Mouse (Mus musculus) cerebellum, adult 11-12 months (tissue): ENCODE results near the gene Gm20388.

ENCODE experiments used
- DNase-seq: peaks from one replicate; pipeline ENCODE4 v3.0.0; 2022

Gm20388 gene

GRCm38 (mm10) chr8:120950674-120951218 is 1040.1 kb downstream of the Gm20388 start:
- no peak for DNase-seq

GRCm38 (mm10) chr8:120959470-120959891 is 1048.8 kb downstream of the Gm20388 start:
- DNase-seq = no peak

- no peak for DNase-seq
Observed at GRCm38 (mm10) chr8:120962606-120963380, 1052.2 kb downstream of the Gm20388 start.

GRCm38 (mm10) chr8:120966557-120966956 is 1055.9 kb downstream of the Gm20388 start:
- DNase-seq = no peak

GRCm38 (mm10) chr8:120968308-120968707 is 1057.7 kb downstream of the Gm20388 start:
- no peak for DNase-seq

- DNase-seq = no peak
Observed at GRCm38 (mm10) chr8:120970346-120970745, 1059.7 kb downstream of the Gm20388 start.

- DNase-seq = no peak
Observed at GRCm38 (mm10) chr8:120971691-120972469, 1061.2 kb downstream of the Gm20388 start.

- DNase-seq = no peak
Observed at GRCm38 (mm10) chr8:120973046-120973445, 1062.4 kb downstream of the Gm20388 start.

- no peak for DNase-seq
Observed at GRCm38 (mm10) chr8:120977131-120977530, 1066.5 kb downstream of the Gm20388 start.

GRCm38 (mm10) chr8:120979210-120979609 is 1068.6 kb downstream of the Gm20388 start:
- no peak for DNase-seq

- DNase-seq = no peak
Observed at GRCm38 (mm10) chr8:120980948-120981347, 1070.3 kb downstream of the Gm20388 start.

GRCm38 (mm10) chr8:120984888-120985287 is 1074.2 kb downstream of the Gm20388 start:
- DNase-seq = no peak

- no peak for DNase-seq
Observed at GRCm38 (mm10) chr8:120986022-120986421, 1075.4 kb downstream of the Gm20388 start.

- DNase-seq = no peak
Observed at GRCm38 (mm10) chr8:120993738-120994137, 1083.1 kb downstream of the Gm20388 start.

- DNase-seq = no peak
Observed at GRCm38 (mm10) chr8:120995424-120995823, 1084.8 kb downstream of the Gm20388 start.

- no peak for DNase-seq
Observed at GRCm38 (mm10) chr8:120996905-120997581, 1086.4 kb downstream of the Gm20388 start.

- no peak for DNase-seq
Observed at GRCm38 (mm10) chr8:120997926-120998325, 1087.3 kb downstream of the Gm20388 start.

GRCm38 (mm10) chr8:120998966-120999365 is 1088.3 kb downstream of the Gm20388 start:
- no peak for DNase-seq

- DNase-seq = no peak
Observed at GRCm38 (mm10) chr8:121001951-121002350, 1091.3 kb downstream of the Gm20388 start.

- DNase-seq = no peak
Observed at GRCm38 (mm10) chr8:121002871-121003539, 1092.4 kb downstream of the Gm20388 start.

- DNase-seq = no peak
Observed at GRCm38 (mm10) chr8:121003639-121004038, 1093.0 kb downstream of the Gm20388 start.

GRCm38 (mm10) chr8:121013318-121013717 is 1102.7 kb downstream of the Gm20388 start:
- no peak for DNase-seq

- no peak for DNase-seq
Observed at GRCm38 (mm10) chr8:121016621-121017020, 1106.0 kb downstream of the Gm20388 start.
